Mouse (Mus musculus): ENCODE results near the gene Pex19. TPM values are rescaled to one million over a fixed set of nuclear protein-coding genes. Genes with fewer than 3 reads are reported as not detected.

Pex19 gene
- polyA plus RNA-seq, 1 experiment from 2014 or later = 123 TPM

Other genes with a start within 250 kb of the Pex19 start
- not detected in 2 replicates for gene Gm10521, start 231.1 kb upstream of the Pex19 start, polyA plus RNA-seq (2015; fragmentation: Nextera tagmentation; extraction: Ambion mirVana)
- gene Slamf6, start 209.2 kb upstream of the Pex19 start, polyA plus RNA-seq (2015; fragmentation: Nextera tagmentation; extraction: Ambion mirVana) = 0.81 and 2.9 TPM in 2 replicates
- gene Vangl2, start 98.3 kb upstream of the Pex19 start, polyA plus RNA-seq (2015; fragmentation: Nextera tagmentation; extraction: Ambion mirVana) = 11.5 and 14.1 TPM in 2 replicates
- gene Nhlh1, start 69.2 kb upstream of the Pex19 start, polyA plus RNA-seq (2015; fragmentation: Nextera tagmentation; extraction: Ambion mirVana) = not detected in 2 replicates
- gene Copa, start 44.2 kb upstream of the Pex19 start, polyA plus RNA-seq (2015; fragmentation: Nextera tagmentation; extraction: Ambion mirVana) = 229 and 235 TPM in 2 replicates
- gene Ncstn, start 44.0 kb upstream of the Pex19 start, polyA plus RNA-seq (2015; fragmentation: Nextera tagmentation; extraction: Ambion mirVana) = 131 and 132 TPM in 2 replicates
- gene Dcaf8, start 21.3 kb downstream of the Pex19 start, polyA plus RNA-seq (2015; fragmentation: Nextera tagmentation; extraction: Ambion mirVana) = 131 and 134 TPM in 2 replicates
- 142 and 146 TPM in 2 replicates for gene Pea15a, start 80.0 kb downstream of the Pex19 start, polyA plus RNA-seq (2015; fragmentation: Nextera tagmentation; extraction: Ambion mirVana)
- gene Casq1, start 93.1 kb downstream of the Pex19 start, polyA plus RNA-seq (2015; fragmentation: Nextera tagmentation; extraction: Ambion mirVana) = 8.5 and 10.0 TPM in 2 replicates
- not detected in 2 replicates for gene Atp1a4, start 131.7 kb downstream of the Pex19 start, polyA plus RNA-seq (2015; fragmentation: Nextera tagmentation; extraction: Ambion mirVana)
- 46.2 and 49.4 TPM in 2 replicates for gene Igsf8, start 134.9 kb downstream of the Pex19 start, polyA plus RNA-seq (2015; fragmentation: Nextera tagmentation; extraction: Ambion mirVana)
- gene Atp1a2, start 171.3 kb downstream of the Pex19 start, polyA plus RNA-seq (2015; fragmentation: Nextera tagmentation; extraction: Ambion mirVana) = 5.7 and 6.2 TPM in 2 replicates
- 0.04 TPM in 1 of 2 replicates, not detected in the other for gene Kcnj9, start 202.6 kb downstream of the Pex19 start, polyA plus RNA-seq (2015; fragmentation: Nextera tagmentation; extraction: Ambion mirVana)
- 0.15 and 0.21 TPM in 2 replicates for gene Kcnj10, start 214.5 kb downstream of the Pex19 start, polyA plus RNA-seq (2015; fragmentation: Nextera tagmentation; extraction: Ambion mirVana)
- 5.4 and 5.7 TPM in 2 replicates for gene Pigm, start 249.8 kb downstream of the Pex19 start, polyA plus RNA-seq (2015; fragmentation: Nextera tagmentation; extraction: Ambion mirVana)